Mouse (Mus musculus) cerebellum, adult 2 months (tissue): ENCODE data around the gene Tcf3.

Experiments
- CTCF ChIP-seq: fragments of 200-500 bp; IDR thresholded peaks from 2 replicates; pipeline ENCODE4 v1.5.1; 2011; ENCODE audit warnings: low read depth, mild to moderate bottlenecking, control low read depth, low read length, moderate library complexity, borderline replicate concordance; ENCODE audit not compliant: insufficient read depth
- POLR2A ChIP-seq: fragments of 200-500 bp; IDR thresholded peaks from 2 replicates; pipeline ENCODE4 v1.6.1; 2011; ENCODE audit warnings: low read length, control low read depth, borderline replicate concordance; ENCODE audit not compliant: insufficient read depth

- TF ChIP-seq CTCF (no peak), POLR2A (no peak)
Measured at GRCm38 (mm10) chr10:80465066-80465465, 31.6 kb upstream of the Tcf3 start.
